Mouse (Mus musculus): ENCODE data around the gene Il1rl2. TPM values are rescaled to one million over a fixed set of nuclear protein-coding genes. Genes with fewer than 3 reads are reported as not detected.

Il1rl2 gene
- polyA plus RNA-seq, 1 experiment from 2014 or later = 1.8 TPM

GRCm38 (mm10) chr1:40359731-40360130 lies 35.3 kb downstream of the Il1rl2 start:
- 62% methylated on average over 2 of the region's 2 CpGs for WGBS
- Histone ChIP-seq H3K27me3 (no peaks in the 10 kb centered on the region), H3K9ac (no peak overlapping the region), H3K27ac (replicated peaks) (no peak overlapping the region), H3K4me2 (no peak overlapping the region), H3K9me3 (no peaks in the 10 kb centered on the region), H3K4me3 (no peak overlapping the region), H3K36me3 (no peaks in the 10 kb centered on the region), H3K4me1 (replicated peaks) (no peaks in the 10 kb centered on the region)
- no peak for ATAC-seq (ENCODE audit: low read depth)

DNA sequence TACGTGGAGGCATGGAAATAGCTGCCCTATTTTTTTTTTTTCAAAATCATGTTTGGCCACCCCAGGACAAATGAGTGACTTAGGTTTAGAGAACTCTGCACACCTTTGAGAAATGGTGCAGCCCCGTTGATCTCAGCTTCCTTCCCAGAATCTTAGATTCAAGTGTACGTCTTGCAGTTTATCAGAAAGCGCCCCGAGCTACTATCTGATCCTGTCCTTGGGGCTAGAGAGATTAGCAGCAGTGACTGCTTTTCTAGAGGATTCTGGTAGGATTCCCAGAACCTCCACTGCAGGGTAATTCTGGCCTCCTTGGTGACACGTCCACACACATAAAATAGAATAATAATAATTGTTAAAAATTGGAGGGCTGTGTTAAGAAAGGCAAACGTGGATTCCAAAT lies 36.6 kb downstream of the Il1rl2 start:
- no peaks in the 10 kb centered on the region for H3K4me1 ChIP-seq (replicated peaks)
- H3K4me3 ChIP-seq = no peak overlapping the region
- no peaks in the 10 kb centered on the region for H3K9me3 ChIP-seq
- WGBS = 81% methylated on average over 7 of the region's 7 CpGs
- H3K36me3 ChIP-seq = no peaks in the 10 kb centered on the region
- ATAC-seq (ENCODE audit: low read depth) = no peak
- H3K9ac ChIP-seq = no peak overlapping the region
- H3K4me2 ChIP-seq = no peak overlapping the region
- no peak overlapping the region for H3K27ac ChIP-seq (replicated peaks)
- H3K27me3 ChIP-seq = no peaks in the 10 kb centered on the region

- WGBS = 68% methylated on average over 1 of the region's 1 CpGs
Measured at GRCm38 (mm10) chr1:40361596-40361995, 37.2 kb downstream of the Il1rl2 start.

DNA sequence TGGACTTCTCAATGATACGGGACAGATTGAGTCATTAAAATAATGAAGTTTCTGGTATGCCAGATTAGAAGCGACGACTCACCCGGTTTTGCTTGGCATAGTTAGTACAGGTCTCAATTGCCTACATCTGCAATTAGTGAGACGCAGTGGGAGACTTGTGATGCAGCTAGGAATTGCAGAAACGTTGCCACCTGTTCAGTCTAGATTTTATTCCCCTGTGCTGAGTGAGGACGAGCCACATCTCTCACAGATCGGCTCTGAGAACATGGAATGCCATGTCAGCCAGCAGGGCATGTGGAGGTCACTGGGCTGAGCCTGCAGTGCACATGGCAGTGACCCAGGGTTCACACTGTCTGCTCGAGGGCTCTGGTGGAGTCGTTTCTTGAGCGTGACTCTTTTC lies 38.4 kb downstream of the Il1rl2 start:
- Histone ChIP-seq H3K4me3 (no peak overlapping the region), H3K27ac (replicated peaks) (no peak overlapping the region), H3K36me3 (no peaks in the 10 kb centered on the region), H3K4me1 (replicated peaks) (no peaks in the 10 kb centered on the region), H3K9ac (no peak overlapping the region), H3K9me3 (no peaks in the 10 kb centered on the region), H3K27me3 (no peaks in the 10 kb centered on the region), H3K4me2 (no peak overlapping the region)
- WGBS = 76% methylated on average over 11 of the region's 11 CpGs
- no peak for ATAC-seq (ENCODE audit: low read depth)

More at GRCm38 (mm10) chr1:40361596-40361995, 37.2 kb downstream of the Il1rl2 start:
- no peak overlapping the region for H3K4me3 ChIP-seq
- H3K27me3 ChIP-seq = no peaks in the 10 kb centered on the region
- no peak overlapping the region for H3K9ac ChIP-seq
- no peak overlapping the region for H3K4me2 ChIP-seq
- no peaks in the 10 kb centered on the region for H3K4me1 ChIP-seq (replicated peaks)
- H3K9me3 ChIP-seq = no peaks in the 10 kb centered on the region
- H3K36me3 ChIP-seq = no peaks in the 10 kb centered on the region
- ATAC-seq (ENCODE audit: low read depth) = no peak
- no peak overlapping the region for H3K27ac ChIP-seq (replicated peaks)

DNA sequence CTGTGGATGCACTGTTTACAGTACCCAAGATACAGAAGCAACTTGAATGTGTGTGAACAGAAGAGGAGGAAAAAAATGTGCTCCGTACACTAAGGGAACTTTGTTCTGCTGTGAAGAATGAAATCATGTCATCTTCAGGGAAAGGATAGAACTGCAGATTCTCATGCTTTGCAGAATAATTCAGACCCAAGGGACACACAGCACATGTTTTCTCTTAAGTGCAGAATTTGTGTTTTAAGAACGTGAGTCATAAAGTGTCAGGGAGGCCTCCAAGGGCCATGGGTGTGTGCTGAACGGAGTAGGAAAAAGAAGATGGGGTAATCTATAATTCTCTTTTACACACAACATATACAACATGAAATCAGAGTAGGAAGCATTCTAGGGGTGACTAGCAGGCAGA lies 48.5 kb downstream of the Il1rl2 start:
- no peak overlapping the region for H3K4me3 ChIP-seq

DNA sequence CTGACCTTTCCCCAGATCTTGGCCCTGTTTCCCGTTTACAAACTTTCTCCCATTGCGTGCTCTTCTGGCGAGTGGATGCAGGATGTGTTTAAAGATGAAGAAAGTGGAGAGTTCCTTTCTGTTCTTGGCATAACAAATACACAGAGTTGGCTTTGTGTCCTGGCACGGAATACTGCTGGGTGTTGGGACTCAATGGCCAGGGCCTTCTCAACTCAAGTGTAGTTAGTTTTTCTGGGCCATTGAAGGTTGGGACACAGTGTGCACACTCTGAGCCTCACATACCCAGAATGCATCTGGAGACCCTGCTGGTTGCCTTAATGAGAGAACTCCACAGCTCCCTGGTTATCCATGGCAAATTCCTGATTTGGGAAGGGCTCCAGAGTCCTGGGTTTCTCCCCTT lies 50.7 kb downstream of the Il1rl2 start:
- Histone ChIP-seq H3K9me3 (no peaks in the 10 kb centered on the region), H3K4me3 (no peak overlapping the region), H3K27ac (replicated peaks) (no peak overlapping the region), H3K9ac (no peak overlapping the region), H3K36me3 (no peaks in the 10 kb centered on the region), H3K4me2 (no peak overlapping the region), H3K4me1 (replicated peaks) (0 out of 2 replicates have a peak, but pooled peaks cover 5% of the 10 kb centered on the region), H3K27me3 (no peaks in the 10 kb centered on the region)
- ATAC-seq (ENCODE audit: low read depth) = no peak
- WGBS = 87% methylated on average over 4 of the region's 4 CpGs

More for the DNA sequence above, 48.5 kb downstream of the Il1rl2 start:
- no peak for ATAC-seq (ENCODE audit: low read depth)
- 0 out of 2 replicates have a peak, but pooled peaks cover 5% of the 10 kb centered on the region for H3K4me1 ChIP-seq (replicated peaks)
- H3K9me3 ChIP-seq = no peaks in the 10 kb centered on the region
- H3K9ac ChIP-seq = no peak overlapping the region
- WGBS = 73% methylated on average over 3 of the region's 3 CpGs
- no peak overlapping the region for H3K4me2 ChIP-seq
- no peaks in the 10 kb centered on the region for H3K27me3 ChIP-seq
- H3K36me3 ChIP-seq = no peaks in the 10 kb centered on the region
- H3K27ac ChIP-seq (replicated peaks) = no peak overlapping the region

DNA sequence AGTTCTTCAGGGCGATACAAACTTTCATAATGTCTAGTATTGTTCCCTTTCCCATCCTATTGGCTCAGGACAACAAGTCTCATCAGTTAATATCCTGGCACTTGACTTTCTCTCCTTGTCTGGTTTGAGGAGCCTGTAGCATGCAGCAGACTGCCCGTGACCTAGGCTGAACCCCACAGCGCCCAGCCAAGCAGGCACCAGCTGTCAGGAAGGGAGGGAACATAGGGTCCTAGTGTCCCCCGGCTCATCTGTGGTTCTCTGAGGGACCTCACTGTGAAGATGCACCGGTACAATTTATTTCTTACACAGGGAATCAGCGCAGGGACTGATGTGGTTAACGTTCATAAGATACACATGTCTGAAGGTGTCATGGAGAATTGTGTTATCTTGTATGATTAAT lies 52.3 kb downstream of the Il1rl2 start:
- Histone ChIP-seq H3K27me3 (no peaks in the 10 kb centered on the region), H3K4me2 (no peak overlapping the region), H3K4me1 (replicated peaks) (0 out of 2 replicates have a peak, but pooled peaks cover 5% of the 10 kb centered on the region), H3K9me3 (no peaks in the 10 kb centered on the region), H3K27ac (replicated peaks) (no peak overlapping the region), H3K9ac (no peak overlapping the region), H3K4me3 (no peak overlapping the region), H3K36me3 (no peaks in the 10 kb centered on the region)
- ATAC-seq (ENCODE audit: low read depth) = no peak
- WGBS = 60% methylated on average over 7 of the region's 7 CpGs

DNA sequence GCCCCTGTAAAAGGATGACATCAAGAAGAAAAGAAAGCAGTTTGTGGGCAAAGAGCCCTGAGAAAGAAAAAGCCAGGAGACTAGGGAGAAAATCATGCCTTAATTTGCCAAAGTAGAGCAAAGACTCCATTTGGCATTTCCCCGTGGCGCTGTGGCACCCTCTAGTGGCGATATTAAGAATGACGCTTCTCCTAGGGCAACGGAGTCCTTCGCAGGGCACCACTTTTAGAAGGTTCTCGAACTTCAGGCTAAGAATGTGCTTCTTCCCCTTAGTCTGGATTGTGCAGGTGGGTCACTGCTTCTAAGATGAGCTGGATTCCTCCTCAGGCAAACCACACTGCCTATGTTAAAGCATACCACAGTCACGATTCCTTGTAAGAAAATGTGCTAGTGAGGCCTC lies 54.4 kb downstream of the Il1rl2 start:
- H3K9me3 ChIP-seq = no peaks in the 10 kb centered on the region
- no peaks in the 10 kb centered on the region for H3K36me3 ChIP-seq
- no peaks in the 10 kb centered on the region for H3K27me3 ChIP-seq
- no peak overlapping the region for H3K27ac ChIP-seq (replicated peaks)
- no peak for ATAC-seq (ENCODE audit: low read depth)
- no peak overlapping the region for H3K4me2 ChIP-seq
- 14% methylated on average over 8 of the region's 8 CpGs for WGBS
- H3K4me1 ChIP-seq (replicated peaks) = 0 out of 2 replicates have a peak, but pooled peaks cover 5% of the 10 kb centered on the region
- no peak overlapping the region for H3K4me3 ChIP-seq
- H3K9ac ChIP-seq = no peak overlapping the region

GRCm38 (mm10) chr1:40380111-40380510 lies 55.7 kb downstream of the Il1rl2 start:
- Histone ChIP-seq H3K4me3 (no peak overlapping the region), H3K4me2 (no peak overlapping the region), H3K9me3 (no peaks in the 10 kb centered on the region), H3K27ac (replicated peaks) (no peak overlapping the region), H3K36me3 (no peaks in the 10 kb centered on the region), H3K4me1 (replicated peaks) (0 out of 2 replicates have a peak, but pooled peaks cover 5% of the 10 kb centered on the region), H3K27me3 (no peaks in the 10 kb centered on the region), H3K9ac (no peak overlapping the region)
- 62% methylated on average over 6 of the region's 6 CpGs for WGBS
- no peak for ATAC-seq (ENCODE audit: low read depth)

GRCm38 (mm10) chr1:40380990-40381389 lies 56.6 kb downstream of the Il1rl2 start:
- Histone ChIP-seq H3K4me3 (no peak overlapping the region), H3K9ac (no peak overlapping the region), H3K4me1 (replicated peaks) (0 out of 2 replicates have a peak, but pooled peaks cover 5% of the 10 kb centered on the region), H3K27me3 (no peaks in the 10 kb centered on the region), H3K4me2 (no peak overlapping the region), H3K9me3 (no peaks in the 10 kb centered on the region), H3K27ac (replicated peaks) (no peak overlapping the region), H3K36me3 (no peaks in the 10 kb centered on the region)
- WGBS = 88% methylated on average over 11 of the region's 11 CpGs
- no peak for ATAC-seq (ENCODE audit: low read depth)

DNA sequence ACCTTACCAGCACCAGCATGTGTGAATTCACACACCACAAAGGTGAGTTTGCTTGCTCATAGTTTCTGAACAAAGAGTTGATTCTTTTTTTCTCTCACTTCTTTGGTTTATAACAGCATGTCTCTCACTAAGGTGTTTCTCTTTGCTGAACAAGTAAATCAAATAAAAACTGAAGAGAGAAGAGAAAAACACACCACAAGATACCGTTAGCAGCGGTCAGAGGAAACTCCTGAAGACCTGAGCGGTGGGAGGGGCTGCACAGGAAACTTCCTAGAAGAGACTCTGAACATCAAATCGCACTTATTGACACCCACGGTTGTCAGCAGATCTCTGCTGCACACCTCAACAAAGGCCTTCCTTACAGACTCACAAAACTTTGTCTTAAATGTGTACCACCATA lies 58.4 kb downstream of the Il1rl2 start:
- no peak overlapping the region for H3K4me3 ChIP-seq
- no peaks in the 10 kb centered on the region for H3K36me3 ChIP-seq
- WGBS = 92% methylated on average over 5 of the region's 5 CpGs
- no peak overlapping the region for H3K27ac ChIP-seq (replicated peaks)
- H3K9me3 ChIP-seq = 0 out of 2 replicates have a peak, but pooled peaks cover 2% of the 10 kb centered on the region
- H3K9ac ChIP-seq = no peak overlapping the region
- no peak for ATAC-seq (ENCODE audit: low read depth)
- H3K4me2 ChIP-seq = no peak overlapping the region
- no peaks in the 10 kb centered on the region for H3K27me3 ChIP-seq
- no peaks in the 10 kb centered on the region for H3K4me1 ChIP-seq (replicated peaks)

DNA sequence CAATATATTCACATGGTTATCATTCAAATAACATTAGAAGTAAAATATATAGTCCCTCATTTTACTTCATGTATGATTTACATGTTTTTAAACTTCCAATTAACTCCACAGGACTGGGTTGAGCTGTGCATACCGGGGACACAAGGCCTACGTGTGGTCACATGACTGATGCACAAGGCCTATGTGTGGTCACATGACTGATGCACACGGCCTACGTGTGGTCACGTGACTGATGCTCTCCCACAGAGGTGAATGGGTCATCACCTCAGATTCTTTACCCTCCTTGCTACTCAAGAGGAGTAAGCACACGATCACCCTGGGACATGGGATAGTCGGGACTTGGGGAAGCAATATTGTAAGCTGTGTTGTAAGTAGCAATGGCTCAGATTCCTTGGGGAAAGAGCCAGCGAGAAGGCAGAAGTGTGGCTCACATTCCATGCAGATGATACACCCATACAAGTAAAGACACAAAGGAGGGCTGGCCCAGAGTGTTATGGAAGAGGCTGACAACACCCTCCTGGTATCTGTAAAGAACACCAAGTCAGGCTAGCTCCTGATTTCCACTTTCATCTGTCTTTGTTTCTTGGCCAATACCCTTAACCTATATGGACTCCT lies 60.6 kb downstream of the Il1rl2 start:
- Histone ChIP-seq H3K4me1 (replicated peaks) (no peaks in the 10 kb centered on the region), H3K9ac (no peak overlapping the region), H3K27me3 (no peaks in the 10 kb centered on the region), H3K9me3 (peaks cover 6% of the 10 kb centered on the region; the same call in 1 of the 2 replicates), H3K4me2 (no peak overlapping the region), H3K27ac (replicated peaks) (no peak overlapping the region), H3K36me3 (no peaks in the 10 kb centered on the region), H3K4me3 (no peak overlapping the region)
- 93% methylated on average over 8 of the region's 8 CpGs for WGBS
- ATAC-seq (ENCODE audit: low read depth) = no peak

- no peak for ATAC-seq (ENCODE audit: low read depth)
- no peaks in the 10 kb centered on the region for H3K4me1 ChIP-seq (replicated peaks)
- H3K4me2 ChIP-seq = no peak overlapping the region
- H3K27ac ChIP-seq (replicated peaks) = no peak overlapping the region
- peaks cover 6% of the 10 kb centered on the region; the same call in 1 of the 2 replicates for H3K9me3 ChIP-seq
- H3K4me3 ChIP-seq = no peak overlapping the region
- no peaks in the 10 kb centered on the region for H3K27me3 ChIP-seq
- H3K36me3 ChIP-seq = no peaks in the 10 kb centered on the region
- H3K9ac ChIP-seq = no peak overlapping the region
- WGBS = 87% methylated on average over 3 of the region's 3 CpGs
Measured at GRCm38 (mm10) chr1:40391374-40391773, 67.0 kb downstream of the Il1rl2 start.

Measured in neural tube, embryonic 13.5 days (tissue).